Mouse (Mus musculus): Measurements from ENCODE around the gene Apoa4.

The Apoa4 gene

GRCm38 (mm10) chr9:46257546-46257945, 17.1 kb downstream of the Apoa4 start:
- in situ Hi-C loops (cut with MboI; ENCODE audit: low pct_unique_long_range_greater_than_20kb in 1 of 2, low sequenced_read_pairs in 2 of 2, unreplicated experiment in 1 of 2), result no loop called here

- in situ Hi-C loops (cut with MboI; ENCODE audit: low pct_unique_long_range_greater_than_20kb in 1 of 2, low sequenced_read_pairs in 2 of 2, unreplicated experiment in 1 of 2), result no loop called here
Measured at GRCm38 (mm10) chr9:46259111-46259510, 18.6 kb downstream of the Apoa4 start.

GRCm38 (mm10) chr9:46261131-46261530, 20.6 kb downstream of the Apoa4 start:
- in situ Hi-C loops (cut with MboI; ENCODE audit: low pct_unique_long_range_greater_than_20kb in 1 of 2, low sequenced_read_pairs in 2 of 2, unreplicated experiment in 1 of 2), result no loop called here

GRCm38 (mm10) chr9:46268343-46268873, 27.9 kb downstream of the Apoa4 start, which contains the start of gene Apoa5:
Gene Apoa5, plus strand, starts transcription at chr9:46268633.
- in situ Hi-C loops (cut with MboI; ENCODE audit: low pct_unique_long_range_greater_than_20kb in 1 of 2, low sequenced_read_pairs in 2 of 2, unreplicated experiment in 1 of 2), result no loop called here

- in situ Hi-C loops (cut with MboI; ENCODE audit: low pct_unique_long_range_greater_than_20kb in 1 of 2, low sequenced_read_pairs in 2 of 2, unreplicated experiment in 1 of 2), result no loop called here
Measured at GRCm38 (mm10) chr9:46269125-46269524, 28.6 kb downstream of the Apoa4 start.

- in situ Hi-C loops (cut with MboI; ENCODE audit: low pct_unique_long_range_greater_than_20kb in 1 of 2, low sequenced_read_pairs in 2 of 2, unreplicated experiment in 1 of 2), result no loop called here
Measured at GRCm38 (mm10) chr9:46270782-46271181, 30.3 kb downstream of the Apoa4 start.

GRCm38 (mm10) chr9:46272070-46272469, 31.6 kb downstream of the Apoa4 start:
- in situ Hi-C loops (cut with MboI; ENCODE audit: low pct_unique_long_range_greater_than_20kb in 1 of 2, low sequenced_read_pairs in 2 of 2, unreplicated experiment in 1 of 2), result no loop called here

GRCm38 (mm10) chr9:46272677-46273454, 32.4 kb downstream of the Apoa4 start, which contains the start of gene Zpr1:
Gene Zpr1, plus strand, starts transcription at chr9:46273064.
- in situ Hi-C loops (cut with MboI; ENCODE audit: low pct_unique_long_range_greater_than_20kb in 1 of 2, low sequenced_read_pairs in 2 of 2, unreplicated experiment in 1 of 2), result no loop called here

- in situ Hi-C loops (cut with MboI; ENCODE audit: low pct_unique_long_range_greater_than_20kb in 1 of 2, low sequenced_read_pairs in 2 of 2, unreplicated experiment in 1 of 2), result no loop called here
Measured at GRCm38 (mm10) chr9:46274494-46274893, 34.0 kb downstream of the Apoa4 start.

GRCm38 (mm10) chr9:46282631-46283436, 42.3 kb downstream of the Apoa4 start, which contains the start of gene Bud13:
Gene Bud13, plus strand, starts transcription at chr9:46283008.
- in situ Hi-C loops (cut with MboI; ENCODE audit: low pct_unique_long_range_greater_than_20kb in 1 of 2, low sequenced_read_pairs in 2 of 2, unreplicated experiment in 1 of 2), result no loop called here
